Mouse (Mus musculus) liver, adult 2 months (tissue): Measurements from ENCODE around the gene Morc1. TPM values are rescaled to one million over a fixed set of nuclear protein-coding genes. Genes with fewer than 3 reads are reported as not detected.
A peak's percentile ranks its signal among the peaks of the same experiment; 100 is the strongest.

Experiments used
- DNase-seq: peaks from one replicate; pipeline ENCODE4 v3.0.0-alpha.2; 2011; ENCODE audit warnings: low read depth, low spot score; ENCODE audit errors: extremely low read depth
- H3K27ac ChIP-seq: fragments of 200-500 bp; replicated peaks from 2 replicates; pipeline ENCODE4 v1.5.1; 2012; ENCODE audit warnings: low read depth, mild to moderate bottlenecking, control low read depth, inconsistent platforms, low read length; ENCODE audit not compliant: insufficient read depth
- H3K27me3 ChIP-seq: fragments of 200-500 bp; 2 replicates; pipeline ENCODE4 v1.6.1; 2012; ENCODE audit warnings: mild to moderate bottlenecking, moderate library complexity, low read length, inconsistent platforms; ENCODE audit not compliant: control insufficient read depth, insufficient read depth
- H3K36me3 ChIP-seq: fragments of 200-500 bp; 2 replicates; pipeline ENCODE4 v1.6.1; 2012; ENCODE audit warnings: low read length, inconsistent platforms; ENCODE audit not compliant: control insufficient read depth, insufficient read depth
- H3K4me1 ChIP-seq: fragments of 200-500 bp; 2 replicates; pipeline ENCODE4 v1.6.1; 2011; ENCODE audit warnings: low read length; ENCODE audit not compliant: control insufficient read depth, insufficient read depth
- H3K4me3 ChIP-seq: fragments of 200-500 bp; 2 replicates; pipeline ENCODE4 v1.5.1; 2011; ENCODE audit warnings: low read depth, mild to moderate bottlenecking, control low read depth, low read length, moderate library complexity; ENCODE audit not compliant: insufficient read depth
- H3K79me2 ChIP-seq: fragments of 200-500 bp; 2 replicates; pipeline ENCODE4 v1.6.1; 2012; ENCODE audit warnings: inconsistent platforms, mild to moderate bottlenecking, low read length, moderate library complexity; ENCODE audit not compliant: control insufficient read depth, insufficient read depth
- H3K9ac ChIP-seq: fragments of 200-500 bp; 2 replicates; pipeline ENCODE4 v1.6.1; 2012; ENCODE audit warnings: low read depth, mild to moderate bottlenecking, control low read depth, inconsistent platforms, low read length
- CTCF ChIP-seq: fragments of 200-500 bp; IDR thresholded peaks from 2 replicates; pipeline ENCODE4 v1.5.1; 2011; ENCODE audit warnings: low read depth, low read length, control low read depth
- POLR2A ChIP-seq: fragments of 200-500 bp; IDR thresholded peaks from 2 replicates; pipeline ENCODE4 v1.6.1; 2011; ENCODE audit warnings: low read length, control low read depth; ENCODE audit not compliant: insufficient read depth; ENCODE audit errors: extremely low read depth
- WGBS: fragments of 180-500 bp; shearing (Covaris S2); methylation state at CpG from one replicate; pipeline ENCODE4 v1.1.7; 2018; 5-methylcytosine and 5-hydroxymethylcytosine counted together
- polyA plus RNA-seq: library from polyadenylated mRNA; depleted of rRNA; stranded (reverse); fragments of >200 nt; gene quantifications from 2 replicates; pipeline ENCODE4 v1.2.3, GENCODE M21; 2012
- total RNA-seq: library from RNA; depleted of rRNA; stranded (reverse); fragments of >200 nt; gene quantifications from 2 replicates; pipeline ENCODE4 v1.2.3, GENCODE M21; 2014

Morc1 gene
- total and polyA plus RNA-seq, 2 experiments = not detected

GRCm38 (mm10) chr16:48479266-48479848 lies 48.3 kb downstream of the Morc1 start:
- Histone ChIP-seq H3K27me3 (no peaks in the 10 kb centered on the region), H3K4me1 (0 out of 2 replicates have a peak, but pooled peaks cover 2% of the 10 kb centered on the region), H3K79me2 (no peaks in the 10 kb centered on the region), H3K36me3 (no peaks in the 10 kb centered on the region), H3K27ac (no peak overlapping the region), H3K9ac (no peak overlapping the region), H3K4me3 (no peak overlapping the region)
- DNase-seq = peak; percentile 17
- TF ChIP-seq CTCF (no peak), POLR2A (no peak)
- 64% methylated on average over 8 of the region's 8 CpGs for WGBS

- WGBS = 73% methylated on average over 5 of the region's 5 CpGs
- DNase-seq = no peak
- H3K4me3 ChIP-seq = no peak overlapping the region
Observed at GRCm38 (mm10) chr16:48516776-48517499, 85.9 kb downstream of the Morc1 start.

GRCm38 (mm10) chr16:48519569-48519968 lies 88.5 kb downstream of the Morc1 start:
- Histone ChIP-seq H3K79me2 (no peaks in the 10 kb centered on the region), H3K27me3 (no peaks in the 10 kb centered on the region), H3K4me1 (no peaks in the 10 kb centered on the region), H3K9ac (no peak overlapping the region), H3K27ac (no peak overlapping the region), H3K36me3 (no peaks in the 10 kb centered on the region), H3K4me3 (no peak overlapping the region)
- no peak for DNase-seq
- no peak for TF ChIP-seq POLR2A
- no peak for TF ChIP-seq CTCF

More at GRCm38 (mm10) chr16:48516776-48517499, 85.9 kb downstream of the Morc1 start:
- no peaks in the 10 kb centered on the region for H3K27me3 ChIP-seq
- H3K4me1 ChIP-seq = no peaks in the 10 kb centered on the region
- no peak for TF ChIP-seq CTCF
- no peak for TF ChIP-seq POLR2A
- no peaks in the 10 kb centered on the region for H3K79me2 ChIP-seq
- no peak overlapping the region for H3K27ac ChIP-seq
- no peak overlapping the region for H3K9ac ChIP-seq
- no peaks in the 10 kb centered on the region for H3K36me3 ChIP-seq

GRCm38 (mm10) chr16:48537108-48537507 lies 106.1 kb downstream of the Morc1 start:
- WGBS = 85% methylated on average over 5 of the region's 5 CpGs
- DNase-seq = no peak

GRCm38 (mm10) chr16:48562290-48563080 lies 131.4 kb downstream of the Morc1 start:
- no peaks in the 10 kb centered on the region for H3K79me2 ChIP-seq
- H3K4me1 ChIP-seq = no peaks in the 10 kb centered on the region
- H3K36me3 ChIP-seq = no peaks in the 10 kb centered on the region
- 65% methylated on average over 11 of the region's 11 CpGs for WGBS
- H3K9ac ChIP-seq = no peak overlapping the region
- H3K27me3 ChIP-seq = no peaks in the 10 kb centered on the region
- TF ChIP-seq POLR2A (no peak), CTCF (no peak)
- H3K4me3 ChIP-seq = no peak overlapping the region
- H3K27ac ChIP-seq = no peak overlapping the region
- no peak for DNase-seq

More at GRCm38 (mm10) chr16:48537108-48537507, 106.1 kb downstream of the Morc1 start:
- no peaks in the 10 kb centered on the region for H3K4me1 ChIP-seq
- no peak overlapping the region for H3K27ac ChIP-seq
- H3K27me3 ChIP-seq = no peaks in the 10 kb centered on the region
- H3K79me2 ChIP-seq = no peaks in the 10 kb centered on the region
- H3K9ac ChIP-seq = no peak overlapping the region
- no peak for TF ChIP-seq POLR2A
- H3K36me3 ChIP-seq = no peaks in the 10 kb centered on the region
- no peak overlapping the region for H3K4me3 ChIP-seq
